Mouse (Mus musculus): ENCODE results near the gene AI464131. TPM values are rescaled to one million over a fixed set of nuclear protein-coding genes. Genes with fewer than 3 reads are reported as not detected.
A peak's percentile ranks its signal among the peaks of the same experiment; 100 is the strongest.

AI464131 gene
- polyA plus RNA-seq, 1 experiment from 2014 or later, result 9.6 TPM

DNA sequence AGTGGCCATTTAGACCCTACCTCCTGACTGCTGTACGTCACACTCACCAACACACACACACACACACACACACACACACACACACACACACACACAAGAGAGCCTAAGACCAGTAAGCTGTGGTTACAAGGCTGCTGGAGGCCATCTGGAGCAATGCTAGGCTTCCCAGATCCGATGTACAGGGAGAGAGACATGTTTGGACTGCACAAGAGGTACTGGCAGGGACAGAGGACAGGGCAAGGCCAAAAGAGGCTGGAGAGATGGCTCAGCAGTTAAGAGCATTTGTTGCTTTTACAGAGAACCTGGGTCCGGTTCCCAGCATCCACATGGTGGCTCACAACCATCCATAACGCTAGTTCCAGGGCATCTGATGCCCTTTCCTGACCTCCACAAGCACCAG is 7.8 kb downstream of the AI464131 start:
- no peak overlapping the region for H3K27ac ChIP-seq (ENCODE audit: low read depth, low read length)
- ATAC-seq (ENCODE audit: insufficient read depth, low FRiP score, low TSS enrichment), result no peak
- H3K4me1 ChIP-seq (ENCODE audit: control insufficient read depth, insufficient read depth, low read length), result peaks cover 12% of the 10 kb centered on the region
- H3K36me3 ChIP-seq (ENCODE audit: control insufficient read depth, insufficient read depth, low read length), result no peaks in the 10 kb centered on the region
- no peak overlapping the region for H3K4me3 ChIP-seq (ENCODE audit: low read depth, low read length)
- H3K9ac ChIP-seq (ENCODE audit: low read length), result no peak overlapping the region
- 91% methylated on average over 4 of the region's 4 CpGs for WGBS
- H3K9me3 ChIP-seq (ENCODE audit: control insufficient read depth, low read length), result no peaks in the 10 kb centered on the region
- no peak for DNase-seq (ENCODE audit: low spot score)
- no peak overlapping the region for H3K4me2 ChIP-seq (ENCODE audit: low read depth)
- H3K27me3 ChIP-seq (ENCODE audit: control insufficient read depth, insufficient read depth, low read length), result peaks cover 43% of the 10 kb centered on the region

DNA sequence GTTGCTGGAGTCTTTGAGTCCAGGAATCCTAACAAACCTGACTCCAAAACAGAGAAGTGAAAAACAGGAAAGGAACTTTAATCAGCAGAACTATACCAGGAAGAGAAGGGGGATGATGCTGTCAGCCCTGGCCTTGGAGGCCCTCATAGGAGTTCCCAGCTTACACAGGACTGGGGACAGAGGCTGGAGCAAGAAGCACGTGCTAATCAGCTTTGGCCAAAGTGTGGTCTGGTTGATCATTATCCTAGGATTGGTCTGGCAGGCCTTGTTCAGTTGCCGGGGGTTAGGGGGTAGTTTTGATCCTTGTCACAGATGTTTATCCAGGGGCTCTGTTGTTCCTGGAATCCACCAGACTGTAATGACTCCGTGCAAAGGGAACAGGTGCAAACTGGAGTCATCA is 8.5 kb downstream of the AI464131 start:
- H3K36me3 ChIP-seq (ENCODE audit: control insufficient read depth, insufficient read depth, low read length), result no peaks in the 10 kb centered on the region
- no peak overlapping the region for H3K27ac ChIP-seq (ENCODE audit: low read depth, low read length)
- H3K9ac ChIP-seq (ENCODE audit: low read length), result no peak overlapping the region
- peaks cover 12% of the 10 kb centered on the region for H3K4me1 ChIP-seq (ENCODE audit: control insufficient read depth, insufficient read depth, low read length)
- H3K9me3 ChIP-seq (ENCODE audit: control insufficient read depth, low read length), result no peaks in the 10 kb centered on the region
- WGBS, result 52% methylated on average over 3 of the region's 3 CpGs
- ATAC-seq (ENCODE audit: insufficient read depth, low FRiP score, low TSS enrichment) (no peak), DNase-seq (ENCODE audit: low spot score) (no peak)
- no peak overlapping the region for H3K4me3 ChIP-seq (ENCODE audit: low read depth, low read length)
- no peak overlapping the region for H3K4me2 ChIP-seq (ENCODE audit: low read depth)
- H3K27me3 ChIP-seq (ENCODE audit: control insufficient read depth, insufficient read depth, low read length), result peaks cover 36% of the 10 kb centered on the region

DNA sequence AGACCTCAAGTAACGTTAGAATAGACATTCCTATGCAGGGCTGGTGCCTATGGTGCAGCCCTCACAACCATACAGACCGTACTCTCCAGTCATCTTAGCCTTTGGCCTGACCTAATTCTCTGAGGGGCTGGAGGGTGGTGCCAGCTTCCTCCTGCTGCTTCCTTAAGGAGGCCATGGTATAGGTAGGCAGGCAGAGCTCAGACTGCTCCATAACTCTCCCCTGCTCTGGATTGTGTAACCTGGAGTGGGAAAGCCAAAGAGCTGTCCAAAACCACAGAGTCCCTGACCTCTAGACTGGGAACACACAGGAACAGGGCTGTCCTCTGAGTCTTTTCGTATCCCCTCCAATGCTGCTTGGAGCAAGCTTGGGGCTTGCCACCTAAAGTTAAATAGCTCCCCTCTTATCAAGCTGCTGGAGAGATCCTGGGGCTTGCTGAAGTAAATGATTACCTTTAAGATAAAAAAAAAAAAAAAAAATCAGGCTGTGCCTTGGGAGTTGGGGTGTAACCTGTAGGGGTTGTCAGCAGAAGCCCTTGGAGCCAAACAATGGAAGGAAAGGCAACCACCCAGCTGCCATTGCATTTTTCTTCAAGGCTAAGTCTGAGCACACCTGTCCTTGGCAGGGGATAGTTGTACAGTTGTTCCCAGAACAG is 9.3 kb downstream of the AI464131 start:
- no peaks in the 10 kb centered on the region for H3K9me3 ChIP-seq (ENCODE audit: control insufficient read depth, low read length)
- H3K4me2 ChIP-seq (ENCODE audit: low read depth), result no peak overlapping the region
- 76% methylated on average over 3 of the region's 3 CpGs for WGBS
- H3K9ac ChIP-seq (ENCODE audit: low read length), result no peak overlapping the region
- H3K36me3 ChIP-seq (ENCODE audit: control insufficient read depth, insufficient read depth, low read length), result no peaks in the 10 kb centered on the region
- DNase-seq (ENCODE audit: low spot score) (no peak), ATAC-seq (ENCODE audit: insufficient read depth, low FRiP score, low TSS enrichment) (no peak)
- H3K4me1 ChIP-seq (ENCODE audit: control insufficient read depth, insufficient read depth, low read length), result peaks cover 9% of the 10 kb centered on the region
- H3K27me3 ChIP-seq (ENCODE audit: control insufficient read depth, insufficient read depth, low read length), result peaks cover 28% of the 10 kb centered on the region
- no peak overlapping the region for H3K4me3 ChIP-seq (ENCODE audit: low read depth, low read length)
- no peak overlapping the region for H3K27ac ChIP-seq (ENCODE audit: low read depth, low read length)

DNA sequence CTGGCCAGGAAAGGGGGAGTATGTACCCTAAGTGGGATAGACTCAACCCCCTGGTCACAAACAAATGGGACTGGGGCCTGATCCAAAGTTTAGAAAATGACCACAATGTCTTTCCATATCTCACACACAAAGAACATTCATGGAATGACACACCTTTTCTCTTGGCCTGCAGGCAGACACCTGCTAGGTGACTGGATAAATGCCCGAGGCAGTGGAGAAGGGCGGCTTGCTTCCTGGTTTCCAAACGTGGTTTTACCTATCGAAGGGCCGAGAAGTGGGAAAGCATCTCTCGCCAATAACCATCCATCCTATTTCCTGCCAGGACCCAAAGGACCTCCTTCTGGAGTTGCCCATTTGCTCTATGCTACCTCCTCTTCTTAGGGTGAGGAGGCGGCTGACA is 9.9 kb downstream of the AI464131 start:
- Histone ChIP-seq H3K4me3 (ENCODE audit: low read depth, low read length) (no peak overlapping the region), H3K36me3 (ENCODE audit: control insufficient read depth, insufficient read depth, low read length) (no peaks in the 10 kb centered on the region), H3K27me3 (ENCODE audit: control insufficient read depth, insufficient read depth, low read length) (peaks cover 22% of the 10 kb centered on the region), H3K4me2 (ENCODE audit: low read depth) (no peak overlapping the region), H3K27ac (ENCODE audit: low read depth, low read length) (no peak overlapping the region), H3K9me3 (ENCODE audit: control insufficient read depth, low read length) (no peaks in the 10 kb centered on the region), H3K4me1 (ENCODE audit: control insufficient read depth, insufficient read depth, low read length) (peaks cover 5% of the 10 kb centered on the region), H3K9ac (ENCODE audit: low read length) (no peak overlapping the region)
- ATAC-seq (ENCODE audit: insufficient read depth, low FRiP score, low TSS enrichment), result no peak
- WGBS, result 79% methylated on average over 7 of the region's 7 CpGs
- DNase-seq (ENCODE audit: low spot score), result no peak

DNA sequence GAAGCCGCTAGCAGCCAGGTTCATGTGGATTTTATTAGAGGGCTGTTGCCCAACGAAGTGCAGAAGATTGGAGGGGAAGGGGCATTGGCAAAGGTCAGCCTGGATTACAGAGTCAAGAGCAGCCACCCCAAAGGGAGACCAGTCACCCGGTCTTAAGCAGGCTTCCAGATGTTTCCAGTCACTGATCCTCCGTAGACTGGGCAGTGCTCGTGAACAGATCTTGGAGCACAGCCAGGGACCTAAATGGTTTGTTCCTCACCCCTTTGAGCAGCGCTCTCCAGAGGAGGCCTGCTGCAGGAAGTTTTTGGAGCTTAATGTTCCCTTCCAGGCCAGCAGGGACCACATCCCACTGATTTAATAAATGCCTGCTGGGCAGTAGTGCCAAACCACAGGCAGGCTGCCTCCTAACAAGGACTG is 21.3 kb downstream of the AI464131 start:
- H3K4me3 ChIP-seq (ENCODE audit: low read depth, low read length), result no peak overlapping the region
- no peak overlapping the region for H3K27ac ChIP-seq (ENCODE audit: low read depth, low read length)
- no peak overlapping the region for H3K4me2 ChIP-seq (ENCODE audit: low read depth)
- ATAC-seq (ENCODE audit: insufficient read depth, low FRiP score, low TSS enrichment) (no peak), DNase-seq (ENCODE audit: low spot score) (peak; percentile 9)
- no peaks in the 10 kb centered on the region for H3K9me3 ChIP-seq (ENCODE audit: control insufficient read depth, low read length)
- no peaks in the 10 kb centered on the region for H3K27me3 ChIP-seq (ENCODE audit: control insufficient read depth, insufficient read depth, low read length)
- no peak overlapping the region for H3K9ac ChIP-seq (ENCODE audit: low read length)
- H3K4me1 ChIP-seq (ENCODE audit: control insufficient read depth, insufficient read depth, low read length), result no peaks in the 10 kb centered on the region
- no peaks in the 10 kb centered on the region for H3K36me3 ChIP-seq (ENCODE audit: control insufficient read depth, insufficient read depth, low read length)
- WGBS, result 67% methylated on average over 6 of the region's 6 CpGs

DNA sequence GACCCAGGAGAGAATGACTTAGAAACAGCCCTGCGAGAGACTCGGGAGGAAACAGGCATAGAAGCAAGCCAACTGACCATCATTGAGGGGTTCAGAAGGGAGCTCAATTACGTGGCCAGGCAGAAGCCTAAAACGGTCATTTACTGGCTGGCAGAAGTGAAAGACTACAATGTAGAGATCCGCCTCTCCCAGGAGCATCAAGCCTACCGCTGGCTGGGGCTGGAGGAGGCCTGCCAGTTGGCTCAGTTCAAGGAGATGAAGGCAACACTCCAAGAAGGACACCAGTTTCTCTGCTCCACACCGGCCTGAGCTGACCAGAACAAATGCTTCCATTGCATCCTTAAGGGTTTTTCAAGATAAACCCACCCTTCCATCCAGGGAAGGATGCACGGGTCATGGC is 22.6 kb downstream of the AI464131 start:
- H3K36me3 ChIP-seq (ENCODE audit: control insufficient read depth, insufficient read depth, low read length), result no peaks in the 10 kb centered on the region
- no peaks in the 10 kb centered on the region for H3K4me1 ChIP-seq (ENCODE audit: control insufficient read depth, insufficient read depth, low read length)
- H3K4me3 ChIP-seq (ENCODE audit: low read depth, low read length), result no peak overlapping the region
- no peak overlapping the region for H3K9ac ChIP-seq (ENCODE audit: low read length)
- ATAC-seq (ENCODE audit: insufficient read depth, low FRiP score, low TSS enrichment), result no peak
- no peak overlapping the region for H3K4me2 ChIP-seq (ENCODE audit: low read depth)
- H3K27me3 ChIP-seq (ENCODE audit: control insufficient read depth, insufficient read depth, low read length), result no peaks in the 10 kb centered on the region
- 81% methylated on average over 8 of the region's 8 CpGs for WGBS
- H3K27ac ChIP-seq (ENCODE audit: low read depth, low read length), result no peak overlapping the region
- peak; percentile 2 for DNase-seq (ENCODE audit: low spot score)
- H3K9me3 ChIP-seq (ENCODE audit: control insufficient read depth, low read length), result no peaks in the 10 kb centered on the region

DNA sequence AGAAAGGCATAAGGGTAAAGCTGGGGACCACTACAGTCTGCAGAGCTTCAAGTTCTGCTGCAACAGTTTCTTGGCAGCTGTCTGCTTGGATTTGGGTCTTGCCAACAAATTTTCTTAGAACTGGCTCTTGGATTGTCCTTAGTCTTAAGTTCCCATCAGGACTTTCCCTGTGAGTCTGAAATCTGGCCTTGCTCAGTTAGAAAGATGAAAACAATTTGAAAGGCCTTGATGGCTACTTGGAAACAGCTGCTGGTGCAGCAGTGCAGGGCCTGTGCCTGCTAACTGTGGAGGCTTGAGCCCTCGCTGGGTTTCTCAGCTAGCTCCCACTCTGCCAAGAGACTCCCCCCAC is 23.4 kb downstream of the AI464131 start:
- H3K9ac ChIP-seq (ENCODE audit: low read length), result no peak overlapping the region
- H3K27me3 ChIP-seq (ENCODE audit: control insufficient read depth, insufficient read depth, low read length), result no peaks in the 10 kb centered on the region
- no peak overlapping the region for H3K27ac ChIP-seq (ENCODE audit: low read depth, low read length)
- no peaks in the 10 kb centered on the region for H3K36me3 ChIP-seq (ENCODE audit: control insufficient read depth, insufficient read depth, low read length)
- ATAC-seq (ENCODE audit: insufficient read depth, low FRiP score, low TSS enrichment) (no peak), DNase-seq (ENCODE audit: low spot score) (no peak)
- no peaks in the 10 kb centered on the region for H3K9me3 ChIP-seq (ENCODE audit: control insufficient read depth, low read length)
- 84% methylated on average over 1 of the region's 1 CpGs for WGBS
- no peak overlapping the region for H3K4me2 ChIP-seq (ENCODE audit: low read depth)
- H3K4me3 ChIP-seq (ENCODE audit: low read depth, low read length), result no peak overlapping the region
- H3K4me1 ChIP-seq (ENCODE audit: control insufficient read depth, insufficient read depth, low read length), result no peaks in the 10 kb centered on the region

DNA sequence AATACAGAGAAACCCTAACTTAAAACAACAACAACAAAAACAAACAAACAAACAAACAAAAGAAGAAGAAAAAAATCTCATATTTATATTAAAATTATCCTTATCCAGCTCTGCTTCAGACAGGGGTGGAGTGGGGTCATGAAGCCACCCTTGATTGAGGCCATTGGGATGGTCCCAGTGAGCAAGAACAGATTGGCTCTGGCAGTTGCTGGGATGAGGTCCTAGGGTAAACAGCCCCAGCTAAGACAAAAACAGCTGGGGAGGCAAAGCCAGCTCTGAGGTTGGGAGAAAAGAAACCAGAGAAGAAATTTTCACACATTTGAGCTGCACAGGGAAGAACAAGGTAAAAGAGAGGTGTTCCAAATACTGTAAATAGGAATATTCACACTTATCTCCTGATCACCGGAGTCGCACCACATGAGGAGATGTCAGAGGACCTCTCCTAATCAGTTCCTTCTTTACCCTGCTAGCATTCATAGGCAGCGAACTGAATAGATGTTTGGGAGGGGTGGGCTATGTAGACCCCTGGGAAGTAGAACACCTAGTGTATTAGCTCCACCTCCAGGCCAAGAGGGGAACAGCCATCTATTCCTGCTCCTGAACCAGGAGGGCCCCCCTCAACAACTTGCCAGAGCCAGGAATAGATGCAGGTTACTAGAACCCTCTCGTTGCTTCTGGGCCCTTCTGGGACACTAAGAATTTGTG is 24.0 kb downstream of the AI464131 start:
- whole genome bisulfite sequencing, result 81% methylated on average over 4 of the region's 4 CpGs
- Histone ChIP-seq H3K27ac (ENCODE audit: low read depth, low read length) (no peak overlapping the region), H3K9ac (ENCODE audit: low read length) (no peak overlapping the region), H3K4me1 (ENCODE audit: control insufficient read depth, insufficient read depth, low read length) (no peaks in the 10 kb centered on the region), H3K27me3 (ENCODE audit: control insufficient read depth, insufficient read depth, low read length) (no peaks in the 10 kb centered on the region), H3K4me3 (ENCODE audit: low read depth, low read length) (no peak overlapping the region), H3K36me3 (ENCODE audit: control insufficient read depth, insufficient read depth, low read length) (no peaks in the 10 kb centered on the region), H3K9me3 (ENCODE audit: control insufficient read depth, low read length) (no peaks in the 10 kb centered on the region), H3K4me2 (ENCODE audit: low read depth) (no peak overlapping the region)
- ATAC-seq (ENCODE audit: insufficient read depth, low FRiP score, low TSS enrichment) (no peak), DNase-seq (ENCODE audit: low spot score) (peak; percentile 16)

DNA sequence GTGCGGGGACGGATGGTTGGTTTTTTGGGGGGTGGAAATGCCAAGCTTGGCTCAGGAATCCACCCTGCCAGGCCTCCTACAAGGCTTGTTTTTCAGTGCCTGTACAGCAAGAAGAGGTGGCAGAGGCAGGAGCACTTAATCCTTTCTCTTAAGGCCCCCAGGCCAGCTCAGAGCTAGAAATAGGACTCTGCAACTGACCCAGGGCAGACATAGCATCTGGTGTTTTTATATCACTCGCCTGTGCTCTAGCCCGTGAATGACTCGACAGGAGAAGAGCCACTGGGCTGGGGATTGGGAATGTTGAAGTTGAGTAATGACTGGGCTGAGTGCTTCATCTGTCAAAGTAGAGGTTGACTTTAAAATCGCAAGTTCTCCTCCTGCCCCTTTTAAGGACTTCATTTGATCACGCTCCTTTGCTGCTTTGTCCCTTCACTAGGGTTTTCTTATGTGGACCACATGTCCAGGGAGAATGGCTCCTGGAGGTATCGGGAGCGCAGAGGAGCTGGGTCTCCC is 25.2 kb downstream of the AI464131 start:
- Histone ChIP-seq H3K36me3 (ENCODE audit: control insufficient read depth, insufficient read depth, low read length) (no peaks in the 10 kb centered on the region), H3K4me3 (ENCODE audit: low read depth, low read length) (no peak overlapping the region), H3K27me3 (ENCODE audit: control insufficient read depth, insufficient read depth, low read length) (no peaks in the 10 kb centered on the region), H3K27ac (ENCODE audit: low read depth, low read length) (no peak overlapping the region), H3K9ac (ENCODE audit: low read length) (no peak overlapping the region), H3K4me2 (ENCODE audit: low read depth) (no peak overlapping the region), H3K4me1 (ENCODE audit: control insufficient read depth, insufficient read depth, low read length) (no peaks in the 10 kb centered on the region), H3K9me3 (ENCODE audit: control insufficient read depth, low read length) (no peaks in the 10 kb centered on the region)
- peak; percentile 9 for DNase-seq (ENCODE audit: low spot score)
- WGBS, result 91% methylated on average over 9 of the region's 9 CpGs
- no peak for ATAC-seq (ENCODE audit: insufficient read depth, low FRiP score, low TSS enrichment)

Measured in neural tube, embryonic 11.5 days (tissue).